Mouse (Mus musculus): ENCODE measurements around the gene R3hdm2. TPM values are rescaled to one million over a fixed set of nuclear protein-coding genes. Genes with fewer than 3 reads are reported as not detected.
A peak's percentile ranks its signal among the peaks of the same experiment; 100 is the strongest.

The R3hdm2 gene
- polyA plus RNA-seq, 1 experiment from 2014 or later, result 33.8 TPM

GRCm38 (mm10) chr10:127352766-127353165, 27.4 kb upstream of the R3hdm2 start:
- H3K27me3 ChIP-seq (ENCODE audit: insufficient read depth, low read length), result no peaks in the 10 kb centered on the region
- no peak for TF ChIP-seq CTCF (IDR thresholded peaks at IDR 0.05; ENCODE audit: low read depth)
- ATAC-seq (ENCODE audit: insufficient read depth) (no peak), DNase-seq (no peak)
- H3K36me3 ChIP-seq (ENCODE audit: insufficient read depth), result no peaks in the 10 kb centered on the region
- H3K4me3 ChIP-seq (ENCODE audit: low read depth, low read length), result no peak overlapping the region
- WGBS, result 90% methylated on average over 11 of the region's 11 CpGs
- H3K9ac ChIP-seq, result no peak overlapping the region
- H3K4me1 ChIP-seq (ENCODE audit: insufficient read depth), result no peaks in the 10 kb centered on the region
- H3K9me3 ChIP-seq (ENCODE audit: low read depth, low read length), result no peaks in the 10 kb centered on the region
- no peak overlapping the region for H3K4me2 ChIP-seq
- no peak overlapping the region for H3K27ac ChIP-seq (ENCODE audit: low read depth)

- DNase-seq (peak; percentile 24), ATAC-seq (ENCODE audit: insufficient read depth) (no peak)
- Histone ChIP-seq H3K4me1 (ENCODE audit: insufficient read depth) (no peaks in the 10 kb centered on the region), H3K4me3 (ENCODE audit: low read depth, low read length) (no peak within 1 kb of the TSS), H3K9ac (no peak within 1 kb of the TSS), H3K27me3 (ENCODE audit: insufficient read depth, low read length) (no peaks in the 10 kb centered on the region), H3K27ac (ENCODE audit: low read depth) (no peak within 1 kb of the TSS), H3K36me3 (ENCODE audit: insufficient read depth) (no peaks in the 10 kb centered on the region), H3K9me3 (ENCODE audit: low read depth, low read length) (no peaks in the 10 kb centered on the region), H3K4me2 (no peak within 1 kb of the TSS)
- TF ChIP-seq CTCF (IDR thresholded peaks at IDR 0.05; ENCODE audit: low read depth), result peak; percentile 57
- 74% methylated on average over 18 of the region's 18 CpGs for WGBS
These were observed 25.9 kb upstream of the R3hdm2 start, which contains the start of gene Inhbe for GRCm38 (mm10) chr10:127353909-127354895. TSS of gene Inhbe (minus strand) at chr10:127354411.

- WGBS, result 60% methylated on average over 10 of the region's 10 CpGs
- ATAC-seq (ENCODE audit: insufficient read depth), result no peak
- H3K4me2 ChIP-seq, result no peak overlapping the region
- TF ChIP-seq CTCF (IDR thresholded peaks at IDR 0.05; ENCODE audit: low read depth), result no peak
- H3K9ac ChIP-seq, result no peak overlapping the region
- DNase-seq, result no peak
- H3K36me3 ChIP-seq (ENCODE audit: insufficient read depth), result no peaks in the 10 kb centered on the region
- no peaks in the 10 kb centered on the region for H3K4me1 ChIP-seq (ENCODE audit: insufficient read depth)
- no peak overlapping the region for H3K27ac ChIP-seq (ENCODE audit: low read depth)
- no peaks in the 10 kb centered on the region for H3K27me3 ChIP-seq (ENCODE audit: insufficient read depth, low read length)
- no peaks in the 10 kb centered on the region for H3K9me3 ChIP-seq (ENCODE audit: low read depth, low read length)
- no peak overlapping the region for H3K4me3 ChIP-seq (ENCODE audit: low read depth, low read length)
These were observed 24.8 kb upstream of the R3hdm2 start for GRCm38 (mm10) chr10:127355336-127355735.

GRCm38 (mm10) chr10:127360714-127361113, 19.4 kb upstream of the R3hdm2 start:
- 84% methylated on average over 3 of the region's 3 CpGs for WGBS
- no peak overlapping the region for H3K9ac ChIP-seq
- no peak for DNase-seq
- TF ChIP-seq CTCF (IDR thresholded peaks at IDR 0.05; ENCODE audit: low read depth), result no peak
- H3K27me3 ChIP-seq (ENCODE audit: insufficient read depth, low read length), result no peaks in the 10 kb centered on the region
- H3K36me3 ChIP-seq (ENCODE audit: insufficient read depth), result no peaks in the 10 kb centered on the region
- no peak overlapping the region for H3K4me2 ChIP-seq
- no peak overlapping the region for H3K27ac ChIP-seq (ENCODE audit: low read depth)
- H3K4me3 ChIP-seq (ENCODE audit: low read depth, low read length), result no peak overlapping the region
- no peaks in the 10 kb centered on the region for H3K4me1 ChIP-seq (ENCODE audit: insufficient read depth)
- H3K9me3 ChIP-seq (ENCODE audit: low read depth, low read length), result no peaks in the 10 kb centered on the region
- no peak for ATAC-seq (ENCODE audit: insufficient read depth)

GRCm38 (mm10) chr10:127367116-127367515, 13.0 kb upstream of the R3hdm2 start:
- Histone ChIP-seq H3K9me3 (ENCODE audit: low read depth, low read length) (no peaks in the 10 kb centered on the region), H3K4me1 (ENCODE audit: insufficient read depth) (no peaks in the 10 kb centered on the region), H3K36me3 (ENCODE audit: insufficient read depth) (no peaks in the 10 kb centered on the region), H3K9ac (no peak overlapping the region), H3K4me3 (ENCODE audit: low read depth, low read length) (no peak overlapping the region), H3K27me3 (ENCODE audit: insufficient read depth, low read length) (no peaks in the 10 kb centered on the region), H3K4me2 (no peak overlapping the region), H3K27ac (ENCODE audit: low read depth) (no peak overlapping the region)
- WGBS, result 75% methylated on average over 5 of the region's 5 CpGs
- ATAC-seq (ENCODE audit: insufficient read depth) (no peak), DNase-seq (no peak)
- no peak for TF ChIP-seq CTCF (IDR thresholded peaks at IDR 0.05; ENCODE audit: low read depth)

GRCm38 (mm10) chr10:127368273-127368672, 11.9 kb upstream of the R3hdm2 start:
- H3K9me3 ChIP-seq (ENCODE audit: low read depth, low read length), result no peaks in the 10 kb centered on the region
- TF ChIP-seq CTCF (IDR thresholded peaks at IDR 0.05; ENCODE audit: low read depth), result no peak
- H3K4me2 ChIP-seq, result no peak overlapping the region
- H3K9ac ChIP-seq, result no peak overlapping the region
- H3K4me1 ChIP-seq (ENCODE audit: insufficient read depth), result no peaks in the 10 kb centered on the region
- no peaks in the 10 kb centered on the region for H3K27me3 ChIP-seq (ENCODE audit: insufficient read depth, low read length)
- no peak overlapping the region for H3K27ac ChIP-seq (ENCODE audit: low read depth)
- ATAC-seq (ENCODE audit: insufficient read depth) (no peak), DNase-seq (peak; percentile 14)
- no peak overlapping the region for H3K4me3 ChIP-seq (ENCODE audit: low read depth, low read length)
- 44% methylated on average over 2 of the region's 2 CpGs for WGBS
- H3K36me3 ChIP-seq (ENCODE audit: insufficient read depth), result no peaks in the 10 kb centered on the region
